30 mouse cellular contexts compared by ENCODE assay signal in the genomic region with DNA sequence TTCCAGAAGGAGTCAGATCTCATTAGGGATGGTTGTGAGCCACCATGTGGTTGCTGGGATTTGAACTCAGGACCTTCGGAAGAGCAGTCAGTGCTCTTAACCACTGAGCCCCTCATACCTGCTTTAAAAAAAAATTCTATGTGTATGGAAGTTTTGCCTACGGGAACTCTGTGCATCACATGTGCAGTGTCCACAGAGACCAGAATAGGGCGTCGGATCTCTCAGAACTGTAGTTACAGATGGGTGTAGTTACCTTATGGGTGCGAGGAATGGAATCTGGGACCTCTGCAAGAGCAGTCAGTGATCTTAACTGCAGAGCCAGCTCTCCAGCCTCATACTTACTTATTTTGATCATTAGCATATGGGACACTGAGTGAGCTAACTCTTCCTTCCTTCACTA. TPM values are rescaled to one million over a fixed set of nuclear protein-coding genes. Genes with fewer than 3 reads are reported as not detected.
"Had no signal": no experiment of that assay in that cellular context is flagged by ENCODE, and none has a peak within 500 bp of the region (broad histone marks: within the 10 kb centered on the region; RNA-seq: fewer than 3 reads in every experiment).

No protein-coding gene starts in this region.

- ATAC-seq: liver, embryonic 12.5 days; liver, postnatal 0 days; lung, postnatal 0 days; midbrain, embryonic 13.5 days; midbrain, embryonic 16.5 days had no signal

- H3K9me3 ChIP-seq: limb, embryonic 10.5 days; limb, embryonic 12.5 days; limb, embryonic 13.5 days; limb, embryonic 15.5 days; liver, embryonic 12.5 days; liver, embryonic 13.5 days; liver, embryonic 15.5 days; lung, embryonic 15.5 days; megakaryocyte, embryonic 14.5 days; midbrain, embryonic 10.5 days; midbrain, embryonic 12.5 days; midbrain, embryonic 13.5 days; neural tube, embryonic 12.5 days had no signal

- H3K4me3 ChIP-seq: limb, embryonic 10.5 days; limb, embryonic 12.5 days; limb, embryonic 13.5 days; limb, embryonic 15.5 days; liver, embryonic 12.5 days; liver, embryonic 13.5 days; liver, embryonic 15.5 days; lung, embryonic 15.5 days; megakaryocyte, embryonic 14.5 days; midbrain, embryonic 10.5 days; midbrain, embryonic 12.5 days; midbrain, embryonic 13.5 days; myocyte; neural tube, embryonic 12.5 days had no signal

- H3K4me1 ChIP-seq: limb, embryonic 10.5 days; limb, embryonic 12.5 days; limb, embryonic 13.5 days; limb, embryonic 15.5 days; lung, embryonic 15.5 days; midbrain, embryonic 10.5 days; midbrain, embryonic 12.5 days; midbrain, embryonic 13.5 days; neural tube, embryonic 12.5 days had no signal

- H3K27ac ChIP-seq: limb, embryonic 10.5 days; limb, embryonic 12.5 days; limb, embryonic 13.5 days; limb, embryonic 15.5 days; liver, embryonic 12.5 days; liver, embryonic 13.5 days; liver, embryonic 14.5 days; liver, embryonic 15.5 days; lung, embryonic 15.5 days; macrophage; midbrain, embryonic 10.5 days; midbrain, embryonic 12.5 days; midbrain, embryonic 13.5 days; neural tube, embryonic 12.5 days had no signal

- H3K36me3 ChIP-seq: limb, embryonic 10.5 days; limb, embryonic 12.5 days; limb, embryonic 13.5 days; limb, embryonic 15.5 days; liver, embryonic 12.5 days; liver, embryonic 13.5 days; liver, embryonic 15.5 days; lung, embryonic 15.5 days; midbrain, embryonic 10.5 days; midbrain, embryonic 12.5 days; midbrain, embryonic 13.5 days; neural tube, embryonic 12.5 days had no signal

- H3K27me3 ChIP-seq: limb, embryonic 12.5 days; limb, embryonic 13.5 days; limb, embryonic 15.5 days; liver, embryonic 12.5 days; liver, embryonic 13.5 days; liver, embryonic 15.5 days; lung, embryonic 15.5 days; midbrain, embryonic 12.5 days; midbrain, embryonic 13.5 days; neural tube, embryonic 12.5 days had no signal

- DNase-seq: left cerebral cortex, postnatal 4 days; liver; liver, embryonic 13.5 days; liver, postnatal 0 days; lung, adult 18-20 months; lung, adult 2 months; lung, embryonic 14.5 days; lung, postnatal 10 days; lung, postnatal 14 days; lung, postnatal 36 days; lung, postnatal 4 days; midbrain, embryonic 14.5 days had no signal

- H3K4me2 ChIP-seq: limb, embryonic 12.5 days; limb, embryonic 13.5 days; limb, embryonic 15.5 days; liver, embryonic 11.5 days; liver, embryonic 12.5 days; liver, embryonic 13.5 days; liver, embryonic 15.5 days; lung, embryonic 14.5 days; lung, embryonic 15.5 days; midbrain, embryonic 12.5 days; midbrain, embryonic 13.5 days; neural tube, embryonic 12.5 days had no signal

- H3K9ac ChIP-seq: limb, embryonic 12.5 days; limb, embryonic 13.5 days; limb, embryonic 15.5 days; liver, embryonic 12.5 days; liver, embryonic 13.5 days; liver, embryonic 14.5 days; liver, embryonic 15.5 days; liver, postnatal 0 days; lung, embryonic 14.5 days; lung, embryonic 15.5 days; midbrain, embryonic 12.5 days; midbrain, embryonic 13.5 days; neural tube, embryonic 12.5 days had no signal

RNA-seq across cellular contexts. Expression of a gene that starts 58.2 kb away (rescaled TPM):
- polyA plus RNA-seq: lung, adult 2 months had no signal
